ENCODE assay signal across 12 mouse cellular contexts in the genomic region with DNA sequence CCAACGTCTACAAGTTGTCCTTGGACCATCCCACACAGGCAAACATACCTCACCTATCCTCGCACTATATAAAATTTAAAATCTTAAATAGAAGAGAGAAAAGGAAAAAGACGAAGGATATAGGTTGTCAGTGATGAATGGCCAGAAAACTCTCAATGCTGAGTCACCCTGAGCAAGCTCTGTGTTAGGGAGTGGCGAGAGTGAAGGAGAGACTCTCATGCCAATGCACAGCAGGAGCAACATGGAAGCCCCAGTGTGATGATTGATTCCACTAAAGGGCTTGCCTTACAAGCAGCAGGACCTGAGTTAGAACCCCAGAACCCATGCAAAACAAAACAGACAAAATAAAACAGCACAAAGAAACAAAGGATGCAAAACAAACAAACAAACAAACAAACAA.
"Had no signal": no experiment of that assay in that cellular context is flagged by ENCODE, and none has a peak within 500 bp of the region (broad histone marks: within the 10 kb centered on the region; RNA-seq: fewer than 3 reads in every experiment).

No protein-coding gene starts in this region.

- DNase-seq: left cerebral cortex, postnatal 4 days; lung, adult 2 months; lung, postnatal 36 days; midbrain, embryonic 14.5 days; right cerebral cortex, adult 18-20 months; right cerebral cortex, postnatal 25 days; thymus, postnatal 4 days had no signal

- H3K4me2 ChIP-seq: limb, embryonic 13.5 days; liver, embryonic 15.5 days; neural tube, embryonic 13.5 days had no signal

- H3K9ac ChIP-seq: limb, embryonic 13.5 days; liver, embryonic 15.5 days; neural tube, embryonic 13.5 days had no signal

- H3K9me3 ChIP-seq: limb, embryonic 13.5 days; liver, embryonic 15.5 days; midbrain, embryonic 10.5 days; neural tube, embryonic 13.5 days had no signal

- H3K4me3 ChIP-seq: limb, embryonic 13.5 days; liver, embryonic 15.5 days; midbrain, embryonic 10.5 days; neural tube, embryonic 13.5 days had no signal

- H3K27me3 ChIP-seq: liver, embryonic 15.5 days; neural tube, embryonic 13.5 days had no signal

- H3K36me3 ChIP-seq: limb, embryonic 13.5 days; liver, embryonic 15.5 days; midbrain, embryonic 10.5 days; neural tube, embryonic 13.5 days had no signal

- H3K27ac ChIP-seq: kidney, postnatal 0 days; limb, embryonic 13.5 days; liver, embryonic 15.5 days; midbrain, embryonic 10.5 days had no signal

- H3K4me1 ChIP-seq: liver, embryonic 15.5 days had no signal
